Comparison of ENCODE assay signal across 13 mouse cellular contexts in the genomic region with DNA sequence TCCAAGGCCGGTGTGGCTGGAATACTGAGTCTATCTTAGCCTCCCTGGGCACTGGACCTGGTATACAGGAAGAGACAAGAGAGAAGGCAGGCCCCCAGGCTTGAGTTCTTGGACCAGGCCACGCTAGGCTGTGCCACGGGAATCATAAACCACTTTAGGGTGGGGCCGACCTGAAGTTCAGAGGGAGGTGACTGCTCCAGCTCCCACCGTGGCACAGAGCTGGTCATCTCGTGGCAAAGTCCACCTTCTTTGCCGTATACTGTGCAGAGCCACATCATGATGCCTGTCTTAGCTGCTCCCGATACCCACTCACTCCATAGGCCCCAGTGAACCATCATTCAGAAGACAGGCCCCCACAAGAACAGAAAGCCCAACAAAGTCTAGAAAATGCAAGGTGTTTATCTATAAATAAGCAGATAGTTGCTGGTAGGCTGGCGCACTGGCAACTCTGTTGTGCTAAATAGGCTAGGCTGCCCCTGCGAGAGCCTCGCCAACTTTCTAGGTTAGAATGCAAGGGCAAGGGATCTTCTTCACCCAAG. TPM values are rescaled to one million over a fixed set of nuclear protein-coding genes. Genes with fewer than 3 reads are reported as not detected.
DNase-seq lines count a peak whose midpoint lies in the region; ATAC-seq and TF ChIP-seq lines count a peak whose summit lies in the region.
"Had no signal": no experiment of that assay in that cellular context is flagged by ENCODE, and none has a peak within 500 bp of the region (broad histone marks: within the 10 kb centered on the region; RNA-seq: fewer than 3 reads in every experiment).

No protein-coding gene starts in this region.

- 0 out of 2 replicates have a peak overlapping the region, but pooled peaks have one; percentile 13 for H3K9ac ChIP-seq in lung, embryonic 14.5 days
- H3K9ac ChIP-seq in embryonic facial prominence, embryonic 13.5 days = 0 out of 2 replicates have a peak overlapping the region, but pooled peaks have one; percentile 16
- H3K9ac ChIP-seq in intestine, postnatal 0 days (ENCODE audit: low read depth, low read length) = 0 out of 2 replicates have a peak overlapping the region, but pooled peaks have one; percentile 22
- H3K9ac ChIP-seq: forebrain, embryonic 15.5 days; midbrain, embryonic 13.5 days had no signal

- H3K4me3 ChIP-seq in lung, embryonic 14.5 days (ENCODE audit: low read depth, low read length) = no peak overlapping the region
- H3K4me3 ChIP-seq in embryonic facial prominence, embryonic 13.5 days = no peak overlapping the region
- no peak overlapping the region for H3K4me3 ChIP-seq in intestine, postnatal 0 days (ENCODE audit: low read depth, low read length)
- H3K4me3 ChIP-seq: forebrain, embryonic 15.5 days; midbrain, embryonic 13.5 days had no signal

- no peaks in the 10 kb centered on the region for H3K27me3 ChIP-seq in lung, embryonic 14.5 days (ENCODE audit: insufficient read depth, low read length)
- H3K27me3 ChIP-seq in embryonic facial prominence, embryonic 13.5 days = no peaks in the 10 kb centered on the region; the same call in 1 of the 2 replicates
- no peaks in the 10 kb centered on the region for H3K27me3 ChIP-seq in intestine, postnatal 0 days (replicated peaks; ENCODE audit: control insufficient read depth, insufficient read depth, low read length)
- H3K27me3 ChIP-seq: forebrain, embryonic 15.5 days had no signal

- H3K27ac ChIP-seq in lung, embryonic 14.5 days (ENCODE audit: low read depth) = peak overlapping the region; percentile 69; the same call in 1 of the 2 replicates
- no peak overlapping the region for H3K27ac ChIP-seq in embryonic facial prominence, embryonic 13.5 days
- H3K27ac ChIP-seq in intestine, postnatal 0 days (ENCODE audit: low read depth, low read length) = peak overlapping the region; percentile 89
- H3K27ac ChIP-seq: forebrain, embryonic 15.5 days; midbrain, embryonic 13.5 days had no signal

- 0 out of 2 replicates have a peak, but pooled peaks cover 7% of the 10 kb centered on the region for H3K4me1 ChIP-seq in lung, embryonic 14.5 days (ENCODE audit: insufficient read depth)
- peaks cover 13% of the 10 kb centered on the region for H3K4me1 ChIP-seq in embryonic facial prominence, embryonic 13.5 days
- peaks cover 8% of the 10 kb centered on the region for H3K4me1 ChIP-seq in intestine, postnatal 0 days (replicated peaks; ENCODE audit: control insufficient read depth, insufficient read depth, low read length)

- H3K36me3 ChIP-seq in lung, embryonic 14.5 days (ENCODE audit: insufficient read depth) = peaks cover 22% of the 10 kb centered on the region
- peaks cover 22% of the 10 kb centered on the region for H3K36me3 ChIP-seq in embryonic facial prominence, embryonic 13.5 days
- peaks cover 63% of the 10 kb centered on the region for H3K36me3 ChIP-seq in intestine, postnatal 0 days (ENCODE audit: control insufficient read depth, insufficient read depth)

- WGBS in lung, embryonic 14.5 days = 77% methylated on average over 11 of the region's 11 CpGs
- WGBS in embryonic facial prominence, embryonic 13.5 days = 87% methylated on average over 11 of the region's 11 CpGs
- 57% methylated on average over 11 of the region's 11 CpGs for WGBS in intestine, postnatal 0 days

- no peaks in the 10 kb centered on the region for H3K9me3 ChIP-seq in lung, embryonic 14.5 days (ENCODE audit: low read depth, low read length)
- H3K9me3 ChIP-seq in embryonic facial prominence, embryonic 13.5 days = no peaks in the 10 kb centered on the region
- H3K9me3 ChIP-seq in intestine, postnatal 0 days (ENCODE audit: control insufficient read depth) = no peaks in the 10 kb centered on the region
- H3K9me3 ChIP-seq: forebrain, embryonic 15.5 days; midbrain, embryonic 13.5 days had no signal

- no peak for TF ChIP-seq CTCF in lung, embryonic 14.5 days (IDR thresholded peaks at IDR 0.05; ENCODE audit: low read depth)
- TF ChIP-seq CTCF in intestine, postnatal 0 days (IDR thresholded peaks at IDR 0.05; ENCODE audit: low read depth) = no peak

- ATAC-seq in lung, embryonic 14.5 days (ENCODE audit: insufficient read depth) = 0 out of 2 replicates have a peak, but pooled peaks have one; percentile 16
- no peak for ATAC-seq in embryonic facial prominence, embryonic 13.5 days (ENCODE audit: insufficient number of reproducible peaks, insufficient read depth, low FRiP score, low TSS enrichment, low read depth)
- peak; percentile 77 for ATAC-seq in intestine, postnatal 0 days
- ATAC-seq: forebrain, embryonic 15.5 days had no signal

- no peak for DNase-seq in lung, embryonic 14.5 days
- DNase-seq in lung, adult 18-20 months = no peak
- peak; percentile 37 to 44 for DNase-seq in spleen, postnatal 36 days (ENCODE audit: low spot score in 2 of 2)
- no peak for DNase-seq in cerebellum, postnatal 14 days
- DNase-seq in right cerebral cortex, postnatal 10 days (ENCODE audit: low spot score in 2 of 2) = no peak
- DNase-seq: adrenal gland, postnatal 14 days; cerebellum, postnatal 10 days; kidney, postnatal 10 days; thymus, postnatal 25 days had no signal

- H3K4me2 ChIP-seq in lung, embryonic 14.5 days = peak overlapping the region; percentile 44; the same call in 1 of the 2 replicates
- no peak overlapping the region for H3K4me2 ChIP-seq in embryonic facial prominence, embryonic 13.5 days
- H3K4me2 ChIP-seq in intestine, postnatal 0 days (replicated peaks; ENCODE audit: low read depth) = peak overlapping the region; percentile 6
- H3K4me2 ChIP-seq: forebrain, embryonic 15.5 days had no signal

RNA-seq across cellular contexts. Expression of a gene that starts 13.3 kb away (rescaled TPM):
- polyA plus RNA-seq in lung, embryonic 14.5 days (2014; fragmentation: Nextera tagmentation; extraction: Ambion mirVana) = 8.0 and 10.0 TPM in 2 replicates
- 8.7 and 9.6 TPM in 2 replicates for polyA plus RNA-seq in embryonic facial prominence, embryonic 13.5 days (2015; fragmentation: Nextera tagmentation; extraction: Ambion mirVana)
- polyA plus RNA-seq in intestine, postnatal 0 days (2015; fragmentation: Nextera tagmentation; extraction: Ambion mirVana) = 23.1 and 25.5 TPM in 2 replicates

RNA-seq across cellular contexts. Expression of a gene that starts 15.1 kb away (rescaled TPM):
- polyA plus RNA-seq in lung, embryonic 14.5 days (2014; fragmentation: Nextera tagmentation; extraction: Ambion mirVana) = 8.4 and 10.5 TPM in 2 replicates
- polyA plus RNA-seq in embryonic facial prominence, embryonic 13.5 days (2015; fragmentation: Nextera tagmentation; extraction: Ambion mirVana) = 2.3 and 2.7 TPM in 2 replicates
- 197 and 218 TPM in 2 replicates for polyA plus RNA-seq in intestine, postnatal 0 days (2015; fragmentation: Nextera tagmentation; extraction: Ambion mirVana)

RNA-seq across cellular contexts. Expression of a gene that starts 21.6 kb away (rescaled TPM):
- not detected in 2 replicates for polyA plus RNA-seq in lung, embryonic 14.5 days (2014; fragmentation: Nextera tagmentation; extraction: Ambion mirVana)
- 0.90 TPM in 1 of 2 replicates, not detected in the other for polyA plus RNA-seq in embryonic facial prominence, embryonic 13.5 days (2015; fragmentation: Nextera tagmentation; extraction: Ambion mirVana)
- not detected in 2 replicates for polyA plus RNA-seq in intestine, postnatal 0 days (2015; fragmentation: Nextera tagmentation; extraction: Ambion mirVana)
- polyA plus RNA-seq: forebrain, embryonic 15.5 days; midbrain, embryonic 13.5 days had no signal

RNA-seq across cellular contexts. Expression of a gene that starts 22.0 kb away (rescaled TPM):
- 78.8 and 79.3 TPM in 2 replicates for polyA plus RNA-seq in lung, embryonic 14.5 days (2014; fragmentation: Nextera tagmentation; extraction: Ambion mirVana)
- 59.8 and 65.4 TPM in 2 replicates for polyA plus RNA-seq in embryonic facial prominence, embryonic 13.5 days (2015; fragmentation: Nextera tagmentation; extraction: Ambion mirVana)
- polyA plus RNA-seq in intestine, postnatal 0 days (2015; fragmentation: Nextera tagmentation; extraction: Ambion mirVana) = 33.9 and 34.4 TPM in 2 replicates

RNA-seq across cellular contexts. Expression of a gene that starts 29.2 kb away (rescaled TPM):
- 37.6 and 39.8 TPM in 2 replicates for polyA plus RNA-seq in lung, embryonic 14.5 days (2014; fragmentation: Nextera tagmentation; extraction: Ambion mirVana)
- polyA plus RNA-seq in embryonic facial prominence, embryonic 13.5 days (2015; fragmentation: Nextera tagmentation; extraction: Ambion mirVana) = 24.5 and 29.0 TPM in 2 replicates
- 9.9 and 12.7 TPM in 2 replicates for polyA plus RNA-seq in intestine, postnatal 0 days (2015; fragmentation: Nextera tagmentation; extraction: Ambion mirVana)

Comparison
In these comparisons a context has a peak if more than half of its experiments do, and no peak if none do; other contexts are left out.
1. DNase-seq: peak in spleen, postnatal 36 days (2 of 2); none in lung, embryonic 14.5 days (single experiment), lung, adult 18-20 months (0 of 2), cerebellum, postnatal 14 days (0 of 2) and right cerebral cortex, postnatal 10 days (0 of 2).
2. RNA of a gene that starts 15.1 kb away (polyA plus RNA-seq): 197 to 218 TPM in intestine, postnatal 0 days; 8.4 to 10.5 TPM in lung, embryonic 14.5 days and 2.3 to 2.7 TPM in embryonic facial prominence, embryonic 13.5 days; every median in the first group is over 10 times any median in the second.
3. Peak in every context shown above with its lines, with median percentiles within 50 percentile points of each other: H3K9ac ChIP-seq.